Mouse (Mus musculus): Measurements from ENCODE around the gene Il17d. TPM values are rescaled to one million over a fixed set of nuclear protein-coding genes. Genes with fewer than 3 reads are reported as not detected.

Il17d gene
- polyA plus RNA-seq, 1 experiment: not detected

DNA sequence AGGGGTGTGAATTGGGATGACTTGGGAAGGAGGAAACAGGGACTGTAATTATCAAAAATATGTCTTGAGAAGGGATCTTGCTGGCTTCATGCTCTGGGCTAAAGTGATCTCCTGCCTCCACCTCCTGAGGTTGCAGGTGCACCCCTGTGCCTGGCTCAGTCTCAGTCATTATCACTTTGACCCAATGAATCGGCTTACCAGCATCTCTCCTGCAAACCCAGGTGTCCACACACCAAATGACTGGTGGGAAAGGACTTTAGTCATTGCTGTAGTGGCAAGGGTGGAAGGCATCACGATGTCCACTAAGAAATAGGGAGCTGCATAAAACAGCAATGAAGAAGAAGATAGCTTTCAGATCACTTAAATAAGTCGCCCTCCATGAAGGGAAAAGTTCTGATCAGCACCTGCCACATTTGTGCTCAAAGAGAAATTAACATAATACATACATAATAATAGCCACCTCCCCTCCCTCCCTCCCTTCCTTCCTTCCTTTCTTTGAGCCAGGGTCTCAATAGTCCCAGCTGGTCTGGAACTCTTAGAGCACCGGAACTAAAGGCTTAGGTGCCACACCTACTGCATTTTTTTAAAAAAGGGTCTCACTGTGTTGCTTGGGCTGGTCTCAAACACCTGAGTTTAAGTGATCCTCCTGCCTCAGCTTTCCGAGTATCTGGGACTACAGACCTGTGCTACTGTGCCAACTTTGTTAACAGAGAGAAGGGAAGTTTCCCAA is 5.4 kb downstream of the Il17d start:
- TF ChIP-seq GATA1 (IDR thresholded peaks at IDR 0.05; ENCODE audit: low read length): no peak

DNA sequence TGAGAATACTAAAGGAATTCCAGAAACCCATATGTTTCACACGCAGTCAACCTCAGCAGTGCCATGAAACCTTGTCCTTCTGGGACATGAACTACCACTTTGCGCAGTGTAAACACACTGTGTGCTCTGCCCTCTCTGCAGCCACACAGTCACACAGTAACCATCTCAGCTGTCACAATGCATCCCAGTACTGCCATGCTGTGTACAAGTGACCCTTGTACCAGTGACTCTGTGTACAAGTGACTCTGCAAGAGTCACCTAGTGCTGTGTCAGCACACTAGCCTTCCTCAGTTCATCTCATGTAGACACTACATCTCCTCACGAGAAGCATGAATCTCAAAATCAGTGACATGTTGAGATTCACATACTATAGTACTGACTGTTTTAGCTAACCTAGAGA is 8.0 kb downstream of the Il17d start:
- TF ChIP-seq GATA1 (IDR thresholded peaks at IDR 0.05; ENCODE audit: low read length): no peak

DNA sequence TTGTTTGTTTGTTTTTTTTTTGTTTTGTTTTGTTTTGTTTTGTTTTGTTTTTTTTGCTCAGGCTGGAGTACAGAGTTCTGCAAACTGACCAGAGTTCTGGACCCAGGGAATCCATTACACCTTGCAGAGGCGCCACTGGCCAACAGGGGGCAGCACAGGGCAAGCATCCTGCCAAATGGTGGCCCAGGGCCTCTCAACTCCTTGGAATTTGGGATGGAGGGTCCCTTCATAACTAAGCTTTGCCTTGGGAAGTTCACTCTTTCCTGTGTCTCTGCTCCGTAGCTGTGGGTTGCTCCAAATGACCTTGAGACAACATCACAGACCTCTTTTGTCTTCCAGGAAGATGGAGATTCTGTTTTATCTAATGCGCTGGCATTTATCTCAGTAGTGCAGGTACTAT is 8.6 kb downstream of the Il17d start:
- no peak for TF ChIP-seq GATA1 (IDR thresholded peaks at IDR 0.05; ENCODE audit: low read length)

DNA sequence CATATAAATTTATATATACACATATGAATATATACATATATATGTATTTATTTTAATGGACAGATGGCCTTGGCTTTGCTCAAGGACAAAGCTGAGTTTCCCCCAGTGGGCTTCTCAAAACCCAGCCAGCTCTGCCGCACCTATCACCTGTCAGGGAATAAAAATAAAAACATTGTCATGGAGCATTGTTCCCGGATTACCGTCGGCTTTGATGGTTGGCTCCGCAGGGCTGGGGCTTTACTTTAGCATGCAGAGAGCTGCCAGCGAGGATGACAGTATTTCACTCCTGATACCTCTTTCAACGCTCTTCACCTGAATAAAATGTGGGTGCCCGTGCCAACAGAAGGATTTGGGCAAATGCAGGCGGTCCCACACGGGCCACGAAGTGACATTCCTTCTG is 9.3 kb downstream of the Il17d start:
- no peak for TF ChIP-seq GATA1 (IDR thresholded peaks at IDR 0.05; ENCODE audit: low read length)

DNA sequence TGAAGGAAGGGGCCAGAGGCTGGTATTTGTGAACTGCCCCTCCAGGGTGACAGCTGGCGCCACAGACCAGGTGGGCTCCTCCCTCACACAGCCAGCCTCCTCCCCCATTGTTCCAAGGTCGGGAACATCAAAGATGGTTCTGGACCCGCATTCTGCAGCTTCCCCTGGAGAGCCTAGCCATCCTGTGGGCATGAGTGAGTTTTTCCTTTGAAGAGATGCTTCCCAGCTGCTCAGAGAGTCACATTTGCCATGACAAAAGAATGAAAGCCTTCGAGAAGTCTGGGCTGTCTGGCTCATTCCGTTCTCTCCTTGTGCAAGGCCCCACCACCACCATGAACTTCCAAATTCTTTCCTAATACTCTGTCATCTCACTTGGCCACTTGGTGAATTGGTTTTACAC is 9.8 kb downstream of the Il17d start:
- TF ChIP-seq GATA1 (IDR thresholded peaks at IDR 0.05; ENCODE audit: low read length): no peak

DNA sequence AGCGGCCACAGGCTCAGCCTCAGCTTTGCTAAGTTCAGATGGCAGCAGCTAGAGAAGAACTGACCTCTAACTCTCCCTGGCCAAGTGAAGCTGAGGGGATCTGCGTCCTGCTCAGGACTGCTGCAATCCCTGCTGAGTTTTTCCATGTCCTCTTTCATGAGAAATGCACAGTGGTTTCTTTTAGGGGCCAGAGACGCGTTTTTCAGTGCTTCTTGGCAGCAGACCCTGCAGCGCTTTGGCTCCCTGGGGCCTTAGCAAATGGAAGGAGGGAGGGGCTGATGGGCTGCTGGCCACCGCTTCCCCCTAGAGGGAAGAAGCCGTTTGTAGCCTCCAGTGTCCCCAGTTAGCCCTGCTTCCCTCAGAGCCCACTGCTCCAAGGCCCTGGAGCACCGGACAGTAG is 10.4 kb downstream of the Il17d start:
- TF ChIP-seq GATA1 (IDR thresholded peaks at IDR 0.05; ENCODE audit: low read length): no peak

DNA sequence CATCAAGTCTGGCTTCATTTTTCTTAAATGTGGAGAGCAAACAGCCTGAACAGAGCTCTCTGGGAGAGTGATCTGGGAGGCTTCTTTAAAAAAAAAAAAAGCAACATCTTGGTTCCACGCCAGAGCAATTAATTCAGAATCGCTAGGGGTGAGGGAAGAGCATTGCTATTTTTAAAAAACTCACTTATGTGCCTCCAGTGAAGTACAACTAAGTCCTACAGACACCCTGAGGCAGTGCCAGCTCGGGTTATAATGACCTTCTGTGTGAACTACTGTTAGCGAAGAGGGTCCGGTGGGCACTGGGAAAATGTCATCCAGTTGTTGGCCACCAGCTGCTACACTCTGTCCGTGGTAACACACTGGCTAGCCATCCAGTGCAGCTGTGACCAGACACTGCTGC is 11.1 kb downstream of the Il17d start:
- no peak for TF ChIP-seq GATA1 (IDR thresholded peaks at IDR 0.05; ENCODE audit: low read length)

DNA sequence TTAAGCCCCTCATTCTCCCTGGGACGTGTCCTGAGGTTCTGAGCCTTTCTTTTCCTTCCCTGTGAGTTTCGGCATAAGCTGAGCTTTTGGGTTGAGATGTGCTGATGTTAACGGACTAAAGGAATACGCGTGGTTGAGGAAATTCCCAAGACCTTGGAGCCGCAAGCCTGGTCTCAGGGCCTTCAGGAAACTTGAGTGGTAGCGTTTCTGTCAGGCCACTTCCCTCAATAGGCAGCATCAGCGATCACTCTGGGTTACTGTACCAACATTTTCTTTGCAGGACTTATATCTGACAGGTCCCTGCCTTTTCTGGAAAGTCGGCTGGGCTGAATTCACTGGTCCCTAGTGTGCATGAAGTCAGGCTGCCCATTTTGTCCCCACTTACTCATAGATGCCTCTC is 12.2 kb downstream of the Il17d start:
- TF ChIP-seq GATA1 (IDR thresholded peaks at IDR 0.05; ENCODE audit: low read length): no peak

DNA sequence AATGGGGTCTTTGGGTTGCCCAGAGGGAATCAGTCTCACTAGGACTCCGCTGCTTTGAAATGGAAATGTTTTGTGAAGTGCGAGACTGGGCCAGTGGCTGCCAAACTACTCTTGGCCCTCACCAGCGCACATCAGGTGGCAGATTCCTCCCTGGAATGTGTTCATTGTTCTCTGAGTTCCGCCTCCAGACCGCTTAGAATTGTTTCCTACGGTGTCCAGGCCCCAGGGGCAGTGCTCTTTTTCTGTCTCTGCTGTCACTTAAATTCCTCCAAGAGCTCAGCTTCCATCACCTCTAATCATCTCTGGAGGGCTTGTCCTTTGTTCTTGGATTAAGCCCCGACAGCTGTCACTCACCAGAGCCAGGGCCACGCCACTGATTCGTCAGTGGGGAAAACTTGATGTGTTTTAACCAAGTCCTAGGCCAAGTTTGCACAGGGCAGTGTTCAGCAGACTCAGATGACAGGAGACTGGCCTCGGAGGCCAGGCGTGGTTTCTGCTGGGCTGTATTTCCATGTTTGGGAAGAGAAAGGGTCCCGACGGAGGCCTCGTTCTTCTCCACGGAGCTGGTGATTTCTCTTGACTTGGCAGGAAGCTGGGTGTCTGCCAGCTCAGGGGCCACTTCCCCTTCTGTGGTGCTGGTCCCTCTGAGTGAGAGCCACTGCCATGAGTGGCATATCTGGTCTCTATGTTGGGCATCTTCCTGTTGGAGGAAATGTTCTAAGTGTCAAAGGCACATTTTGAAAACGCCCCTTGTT is 12.9 kb downstream of the Il17d start:
- no peak for TF ChIP-seq GATA1 (IDR thresholded peaks at IDR 0.05; ENCODE audit: low read length)

DNA sequence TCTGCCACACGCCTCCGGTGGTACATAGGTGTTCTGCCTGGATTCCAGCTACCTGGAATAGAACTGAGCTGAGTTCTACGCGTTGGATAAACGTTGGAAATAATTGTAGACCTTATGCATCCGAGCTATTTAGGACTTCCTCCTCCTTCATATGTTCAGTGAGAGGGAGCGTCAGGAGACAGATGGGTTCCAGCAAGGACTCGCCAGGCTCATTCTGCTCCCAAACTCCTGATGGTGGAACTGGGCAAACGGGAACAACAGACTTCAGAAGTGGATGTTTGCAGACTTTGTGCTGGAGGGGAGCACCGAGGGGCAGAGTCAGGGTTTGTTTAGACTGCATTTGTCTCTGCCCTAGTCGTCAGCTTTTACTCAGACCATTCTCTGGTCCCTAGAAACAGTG is 16.1 kb downstream of the Il17d start:
- no peak for TF ChIP-seq GATA1 (IDR thresholded peaks at IDR 0.05; ENCODE audit: low read length)

DNA sequence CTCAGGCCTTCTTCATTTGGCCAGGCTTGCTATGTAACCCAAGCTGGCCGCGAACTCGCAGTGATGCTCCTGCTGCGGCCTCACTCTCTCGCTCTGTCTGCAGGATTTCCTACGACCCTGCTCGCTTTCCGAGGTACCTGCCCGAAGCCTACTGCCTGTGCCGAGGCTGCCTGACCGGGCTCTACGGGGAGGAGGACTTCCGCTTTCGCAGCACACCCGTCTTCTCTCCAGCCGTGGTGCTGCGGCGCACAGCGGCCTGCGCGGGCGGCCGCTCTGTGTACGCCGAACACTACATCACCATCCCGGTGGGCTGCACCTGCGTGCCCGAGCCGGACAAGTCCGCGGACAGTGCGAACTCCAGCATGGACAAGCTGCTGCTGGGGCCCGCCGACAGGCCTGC is 17.7 kb downstream of the Il17d start:
- TF ChIP-seq GATA1 (IDR thresholded peaks at IDR 0.05; ENCODE audit: low read length): no peak

DNA sequence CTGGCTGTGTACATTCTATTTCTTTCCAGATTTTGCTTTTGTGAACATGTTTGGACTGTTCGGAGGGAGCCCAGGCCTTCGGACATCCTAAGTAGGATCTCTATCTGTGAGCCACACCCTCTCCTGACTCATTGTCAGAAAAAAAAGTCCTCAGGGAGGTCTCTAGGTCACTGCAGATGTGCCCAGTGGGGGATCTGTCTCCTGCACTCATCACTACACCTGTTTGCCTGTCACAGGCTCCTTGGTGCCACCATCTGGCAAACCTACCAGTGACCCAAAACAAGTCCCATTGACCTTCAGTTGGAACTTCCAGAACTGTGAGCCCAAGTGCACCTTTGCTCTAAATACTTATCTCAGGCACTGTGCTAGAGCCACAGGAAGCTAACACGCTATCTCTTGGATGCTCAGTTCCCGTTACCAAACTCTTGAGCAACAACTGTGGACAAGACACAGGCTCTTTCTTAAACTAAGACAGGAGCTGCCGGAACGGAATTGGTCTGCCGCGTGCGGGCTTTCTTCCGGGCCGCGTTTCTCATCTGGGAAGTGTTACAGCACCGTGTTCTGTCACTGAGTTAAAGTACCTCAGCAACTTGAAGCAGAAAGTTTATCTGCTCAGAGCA is 19.0 kb downstream of the Il17d start:
- no peak for TF ChIP-seq GATA1 (IDR thresholded peaks at IDR 0.05; ENCODE audit: low read length)

DNA sequence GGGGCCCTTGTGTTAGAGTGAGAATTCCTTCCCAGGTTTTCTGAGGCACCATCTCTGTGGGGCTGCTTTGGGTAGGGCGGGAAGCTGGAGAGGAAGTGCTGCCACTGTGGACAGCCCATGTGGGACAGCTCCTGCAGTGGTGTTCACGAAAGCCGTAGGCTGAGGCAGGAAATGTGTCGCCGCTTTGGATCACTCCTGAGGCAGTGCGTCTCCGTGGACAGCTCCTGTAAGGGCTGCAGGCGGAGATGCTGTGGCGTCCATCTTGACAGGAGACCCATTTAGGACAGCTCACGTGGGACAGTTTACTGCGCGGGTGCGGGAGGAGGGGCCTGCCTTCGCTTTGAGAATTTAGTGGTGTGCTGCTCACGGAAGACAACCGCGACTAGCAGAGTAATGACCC is 20.9 kb downstream of the Il17d start:
- TF ChIP-seq GATA1 (IDR thresholded peaks at IDR 0.05; ENCODE audit: low read length): no peak

DNA sequence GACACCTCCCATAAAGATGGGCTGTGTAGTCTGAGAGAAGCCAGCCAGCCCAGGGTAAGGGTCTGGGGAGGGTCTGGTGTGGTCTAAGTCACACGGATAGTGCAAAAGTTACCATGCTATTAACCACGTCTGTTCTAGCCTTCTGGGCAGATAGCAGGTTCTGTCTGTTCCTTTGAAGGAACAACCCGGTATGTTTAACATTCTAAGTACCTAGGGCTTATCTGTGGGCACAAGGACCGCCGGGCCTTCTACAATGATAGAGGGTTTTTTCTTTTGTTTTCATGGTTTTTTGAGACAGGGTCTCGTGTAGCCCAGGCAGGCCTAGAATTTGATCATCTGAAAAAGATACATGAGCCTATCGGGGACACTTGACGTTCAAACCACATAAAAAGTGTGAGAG is 21.6 kb downstream of the Il17d start:
- no peak for TF ChIP-seq GATA1 (IDR thresholded peaks at IDR 0.05; ENCODE audit: low read length)

DNA sequence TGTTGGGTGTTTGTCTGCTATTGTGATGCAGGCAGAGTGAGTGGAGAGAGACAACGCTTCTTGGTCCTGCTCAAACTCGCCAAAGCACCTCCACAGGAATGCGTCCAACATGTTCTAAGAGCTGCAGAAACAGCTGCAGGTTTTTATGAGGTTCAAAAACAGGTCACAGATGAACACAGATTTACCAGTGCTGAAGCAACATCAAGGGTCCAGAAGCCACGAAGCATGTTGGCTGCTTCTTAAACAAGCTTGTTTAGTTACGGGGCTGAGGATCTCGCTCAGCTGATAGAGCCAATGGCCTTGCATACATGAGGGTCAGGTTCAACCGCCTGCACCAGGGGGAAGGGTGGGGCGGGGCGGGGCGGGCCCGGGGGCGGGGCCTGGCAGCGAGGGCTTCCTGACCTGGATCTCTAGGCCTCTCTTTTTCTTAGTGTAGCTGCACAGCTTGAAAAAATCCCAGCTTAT is 22.0 kb downstream of the Il17d start:
- TF ChIP-seq GATA1 (IDR thresholded peaks at IDR 0.05; ENCODE audit: low read length): no peak

DNA sequence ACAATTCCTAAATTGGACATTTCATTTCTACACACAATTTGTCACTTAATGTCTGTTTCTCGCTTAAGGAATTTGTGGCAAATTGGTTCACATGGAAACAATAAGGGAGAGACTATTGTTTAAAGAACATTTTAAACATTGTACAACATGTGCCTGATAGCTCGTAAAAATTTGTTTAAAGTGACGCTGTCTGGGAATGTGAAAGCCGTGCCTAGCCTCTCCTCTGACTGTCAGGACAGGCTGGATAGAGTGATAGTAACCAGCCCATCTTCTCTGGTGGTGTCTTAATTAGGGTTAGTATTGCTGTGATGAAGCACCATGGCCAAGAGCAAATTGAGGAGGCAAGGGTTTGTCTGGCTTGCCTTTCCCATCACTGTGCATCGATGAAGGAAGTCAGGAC is 22.5 kb downstream of the Il17d start:
- TF ChIP-seq GATA1 (IDR thresholded peaks at IDR 0.05; ENCODE audit: low read length): no peak

DNA sequence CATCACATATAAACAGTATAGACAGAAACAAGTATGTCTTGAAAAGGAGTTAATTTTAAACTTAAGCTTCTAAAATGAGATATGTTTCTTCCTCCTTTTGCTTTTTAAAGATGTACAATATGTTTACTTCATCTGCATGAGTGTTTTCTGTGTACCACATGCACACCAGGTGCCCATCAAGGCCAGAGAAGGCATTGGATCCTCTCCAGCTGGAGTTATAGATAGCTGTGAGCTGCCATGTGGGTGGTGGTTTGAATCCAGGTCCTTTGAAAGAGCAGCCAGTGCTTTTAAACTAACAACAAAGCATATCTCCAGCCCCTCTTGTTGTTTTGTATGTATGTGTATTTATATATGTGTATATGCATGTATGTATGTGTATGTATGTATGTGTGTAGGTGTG is 28.4 kb downstream of the Il17d start:
- no peak for TF ChIP-seq GATA1 (IDR thresholded peaks at IDR 0.05; ENCODE audit: low read length)
